ENCODE assay signal across 22 mouse cellular contexts in the genomic region with DNA sequence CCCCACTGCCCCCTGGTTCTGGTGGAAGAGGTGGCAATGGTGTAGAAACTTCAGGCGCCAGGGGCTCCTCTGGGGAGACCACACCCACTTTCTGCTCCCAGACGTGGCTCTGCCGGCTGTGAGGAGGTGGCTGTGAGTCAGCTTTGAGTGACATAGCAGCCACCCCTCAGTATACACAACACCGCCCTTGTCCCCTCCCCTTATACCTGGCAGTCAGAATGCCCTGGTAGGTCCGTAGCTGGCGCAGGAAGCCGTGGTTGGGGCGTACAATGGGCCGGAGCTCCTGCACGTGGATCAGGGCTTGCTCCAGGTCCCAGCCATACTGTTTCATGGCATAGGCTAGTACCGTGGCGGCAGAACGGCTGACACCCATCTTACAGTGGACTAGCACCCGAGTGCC. TPM values are rescaled to one million over a fixed set of nuclear protein-coding genes. Genes with fewer than 3 reads are reported as not detected.
DNase-seq lines count a peak whose midpoint lies in the region; ATAC-seq and TF ChIP-seq lines count a peak whose summit lies in the region.
"Had no signal": no experiment of that assay in that cellular context is flagged by ENCODE, and none has a peak within 500 bp of the region (broad histone marks: within the 10 kb centered on the region; RNA-seq: fewer than 3 reads in every experiment).

No protein-coding gene starts in this region.

- no peak overlapping the region for H3K4me2 ChIP-seq in hindbrain, embryonic 16.5 days (ENCODE audit: low read length)
- no peak overlapping the region for H3K4me2 ChIP-seq in hindbrain, embryonic 12.5 days (replicated peaks)
- 0 out of 2 replicates have a peak overlapping the region, but pooled peaks have one; percentile 5 for H3K4me2 ChIP-seq in stomach, embryonic 15.5 days
- H3K4me2 ChIP-seq: embryonic facial prominence, embryonic 12.5 days; forebrain, embryonic 12.5 days; heart, embryonic 13.5 days; midbrain, embryonic 12.5 days had no signal

- peaks cover 4% of the 10 kb centered on the region; the same call in 1 of the 2 replicates for H3K4me1 ChIP-seq in hindbrain, embryonic 16.5 days (ENCODE audit: control insufficient read depth, insufficient read depth, low read depth, low read length)
- peaks cover under 1% of the 10 kb centered on the region; the same call in 1 of the 2 replicates for H3K4me1 ChIP-seq in hindbrain, embryonic 12.5 days
- peaks cover 51% of the 10 kb centered on the region for H3K4me1 ChIP-seq in bone marrow macrophage, adult 2 months (ENCODE audit: control insufficient read depth, insufficient read depth, low read length)
- H3K4me1 ChIP-seq in stomach, embryonic 15.5 days: peaks cover 23% of the 10 kb centered on the region; the same call in 1 of the 2 replicates
- H3K4me1 ChIP-seq in midbrain, embryonic 10.5 days: peaks cover 3% of the 10 kb centered on the region
- H3K4me1 ChIP-seq: embryonic facial prominence, embryonic 12.5 days had no signal

- TF ChIP-seq POLR2A in bone marrow macrophage, adult 2 months (IDR thresholded peaks at IDR 0.05; ENCODE audit: borderline replicate concordance, low read depth, low read length): no peak

- DNase-seq in right cerebral cortex, postnatal 25 days: peak; percentile 10
- no peak for DNase-seq in right cerebral cortex, postnatal 4 days
- DNase-seq in layer of hippocampus, postnatal 25 days (ENCODE audit: extremely low spot score in 1 of 2, low spot score in 1 of 2): no peak
- no peak for DNase-seq in midbrain, embryonic 10.5 days (ENCODE audit: low spot score)
- DNase-seq: B cell, adult 2 months; cerebellum, postnatal 36 days; kidney, postnatal 10 days; lung, postnatal 14 days; thymus, postnatal 14 days had no signal

- no peak for TF ChIP-seq CTCF in bone marrow macrophage, adult 2 months (IDR thresholded peaks at IDR 0.05; ENCODE audit: low read depth, low read length)

- H3K27ac ChIP-seq in hindbrain, embryonic 16.5 days (ENCODE audit: low read depth, low read length): no peak overlapping the region
- no peak overlapping the region for H3K27ac ChIP-seq in hindbrain, embryonic 12.5 days
- peak overlapping the region; percentile 92; the same call in 1 of the 2 replicates for H3K27ac ChIP-seq in bone marrow macrophage, adult 2 months (ENCODE audit: insufficient read depth, low read depth, low read length)
- no peak overlapping the region for H3K27ac ChIP-seq in stomach, embryonic 15.5 days
- no peak overlapping the region for H3K27ac ChIP-seq in midbrain, embryonic 10.5 days (replicated peaks)
- H3K27ac ChIP-seq: embryonic facial prominence, embryonic 12.5 days; forebrain, embryonic 12.5 days; heart, embryonic 13.5 days; midbrain, embryonic 12.5 days had no signal

- 69% methylated on average over 14 of the region's 14 CpGs for WGBS in hindbrain, embryonic 16.5 days
- WGBS in hindbrain, embryonic 12.5 days: 65% methylated on average over 14 of the region's 14 CpGs
- WGBS in stomach, embryonic 15.5 days: 52% methylated on average over 14 of the region's 14 CpGs
- WGBS in midbrain, embryonic 10.5 days: 73% methylated on average over 14 of the region's 14 CpGs

- no peak overlapping the region for H3K9ac ChIP-seq in hindbrain, embryonic 16.5 days (ENCODE audit: low read depth, low read length)
- no peak overlapping the region for H3K9ac ChIP-seq in hindbrain, embryonic 12.5 days
- no peak overlapping the region for H3K9ac ChIP-seq in stomach, embryonic 15.5 days
- H3K9ac ChIP-seq: embryonic facial prominence, embryonic 12.5 days; forebrain, embryonic 12.5 days; heart, embryonic 13.5 days; midbrain, embryonic 12.5 days had no signal

- 0 out of 2 replicates have a peak, but pooled peaks have one; percentile 5 for ATAC-seq in hindbrain, embryonic 16.5 days
- no peak for ATAC-seq in hindbrain, embryonic 12.5 days (ENCODE audit: low FRiP score)
- peak; percentile 86 for ATAC-seq in stomach, embryonic 15.5 days (ENCODE audit: insufficient read depth, low FRiP score, low read depth)
- ATAC-seq: inflammation-experienced regulatory T-cells, adult 6 months had no signal

- no peaks in the 10 kb centered on the region for H3K9me3 ChIP-seq in hindbrain, embryonic 16.5 days (ENCODE audit: control insufficient read depth, low read length)
- H3K9me3 ChIP-seq in hindbrain, embryonic 12.5 days (replicated peaks): no peaks in the 10 kb centered on the region
- no peaks in the 10 kb centered on the region for H3K9me3 ChIP-seq in stomach, embryonic 15.5 days
- H3K9me3 ChIP-seq in midbrain, embryonic 10.5 days (replicated peaks): no peaks in the 10 kb centered on the region
- H3K9me3 ChIP-seq: embryonic facial prominence, embryonic 12.5 days; forebrain, embryonic 12.5 days; heart, embryonic 13.5 days; midbrain, embryonic 12.5 days had no signal

- no peak overlapping the region for H3K4me3 ChIP-seq in hindbrain, embryonic 16.5 days (ENCODE audit: low read length)
- no peak overlapping the region for H3K4me3 ChIP-seq in hindbrain, embryonic 12.5 days
- H3K4me3 ChIP-seq in bone marrow macrophage, adult 2 months (ENCODE audit: insufficient read depth, low read length): no peak overlapping the region
- no peak overlapping the region for H3K4me3 ChIP-seq in stomach, embryonic 15.5 days (replicated peaks)
- H3K4me3 ChIP-seq in midbrain, embryonic 10.5 days: no peak overlapping the region
- H3K4me3 ChIP-seq: embryonic facial prominence, embryonic 12.5 days; forebrain, embryonic 12.5 days; heart, embryonic 13.5 days; midbrain, embryonic 12.5 days had no signal

- no peaks in the 10 kb centered on the region for H3K36me3 ChIP-seq in hindbrain, embryonic 16.5 days (ENCODE audit: control insufficient read depth, insufficient read depth, low read length)
- no peaks in the 10 kb centered on the region for H3K36me3 ChIP-seq in hindbrain, embryonic 12.5 days
- 0 out of 2 replicates have a peak, but pooled peaks cover 3% of the 10 kb centered on the region for H3K36me3 ChIP-seq in stomach, embryonic 15.5 days
- no peaks in the 10 kb centered on the region for H3K36me3 ChIP-seq in midbrain, embryonic 10.5 days
- H3K36me3 ChIP-seq: embryonic facial prominence, embryonic 12.5 days; forebrain, embryonic 12.5 days; heart, embryonic 13.5 days; midbrain, embryonic 12.5 days had no signal

- no peaks in the 10 kb centered on the region for H3K27me3 ChIP-seq in hindbrain, embryonic 16.5 days (replicated peaks; ENCODE audit: control insufficient read depth, insufficient read depth, low read length)
- peaks cover 16% of the 10 kb centered on the region for H3K27me3 ChIP-seq in hindbrain, embryonic 12.5 days
- H3K27me3 ChIP-seq in stomach, embryonic 15.5 days (replicated peaks): no peaks in the 10 kb centered on the region
- H3K27me3 ChIP-seq in midbrain, embryonic 10.5 days (ENCODE audit: low read depth, poor library complexity, severe bottlenecking): peaks cover 25% of the 10 kb centered on the region

RNA-seq across cellular contexts. Expression of a gene that starts 5.3 kb away (rescaled TPM):
- polyA plus RNA-seq in hindbrain, embryonic 16.5 days (2015; fragmentation: Nextera tagmentation; extraction: Ambion mirVana): 19.9 and 21.2 TPM in 2 replicates
- 10.1 and 10.4 TPM in 2 replicates for polyA plus RNA-seq in hindbrain, embryonic 12.5 days (2016; fragmentation: Nextera tagmentation; extraction: Ambion mirVana)
- polyA plus RNA-seq in bone marrow macrophage, adult 2 months (2012; ENCODE audit: insufficient read depth, insufficient read length, missing spikeins): 84.2 and 87.6 TPM in 2 replicates
- 27.6 and 32.6 TPM in 2 replicates for polyA plus RNA-seq in stomach, embryonic 15.5 days (2015; fragmentation: Nextera tagmentation; extraction: Ambion mirVana)
- 10 to 100 TPM; 45.4 to 48.5 TPM for total RNA-seq in layer of hippocampus, postnatal 25 days (2021)
- 3.2 and 3.6 TPM in 2 replicates for polyA plus RNA-seq in midbrain, embryonic 10.5 days (2016; fragmentation: Nextera tagmentation; extraction: Ambion mirVana)

RNA-seq across cellular contexts. Expression of a gene that starts 19.2 kb away (rescaled TPM):
- polyA plus RNA-seq in hindbrain, embryonic 16.5 days (2015; fragmentation: Nextera tagmentation; extraction: Ambion mirVana): 69.0 and 85.3 TPM in 2 replicates
- polyA plus RNA-seq in hindbrain, embryonic 12.5 days (2016; fragmentation: Nextera tagmentation; extraction: Ambion mirVana): 17.5 and 22.1 TPM in 2 replicates
- 21.8 TPM in 2 replicates for polyA plus RNA-seq in bone marrow macrophage, adult 2 months (2012; ENCODE audit: insufficient read depth, insufficient read length, missing spikeins)
- polyA plus RNA-seq in stomach, embryonic 15.5 days (2015; fragmentation: Nextera tagmentation; extraction: Ambion mirVana): 9.5 TPM in 2 replicates
- 10 to 100 TPM; 59.6 to 66.3 TPM for total RNA-seq in layer of hippocampus, postnatal 25 days (2021)
- 11.7 and 12.6 TPM in 2 replicates for polyA plus RNA-seq in midbrain, embryonic 10.5 days (2016; fragmentation: Nextera tagmentation; extraction: Ambion mirVana)

RNA-seq across cellular contexts. Expression of a gene that starts 32.0 kb away (rescaled TPM):
- 21.3 and 24.0 TPM in 2 replicates for polyA plus RNA-seq in hindbrain, embryonic 16.5 days (2015; fragmentation: Nextera tagmentation; extraction: Ambion mirVana)
- 16.2 and 17.2 TPM in 2 replicates for polyA plus RNA-seq in hindbrain, embryonic 12.5 days (2016; fragmentation: Nextera tagmentation; extraction: Ambion mirVana)
- 77.5 and 93.5 TPM in 2 replicates for polyA plus RNA-seq in bone marrow macrophage, adult 2 months (2012; ENCODE audit: insufficient read depth, insufficient read length, missing spikeins)
- polyA plus RNA-seq in stomach, embryonic 15.5 days (2015; fragmentation: Nextera tagmentation; extraction: Ambion mirVana): 26.7 and 36.4 TPM in 2 replicates
- 10 to 100 TPM; 15.1 to 17.5 TPM for total RNA-seq in layer of hippocampus, postnatal 25 days (2021)
- 12.2 and 15.6 TPM in 2 replicates for polyA plus RNA-seq in midbrain, embryonic 10.5 days (2016; fragmentation: Nextera tagmentation; extraction: Ambion mirVana)

RNA-seq across cellular contexts. Expression of a gene that starts 42.3 kb away (rescaled TPM):
- polyA plus RNA-seq in hindbrain, embryonic 16.5 days (2015; fragmentation: Nextera tagmentation; extraction: Ambion mirVana): 27.3 and 28.3 TPM in 2 replicates
- 21.8 and 22.0 TPM in 2 replicates for polyA plus RNA-seq in hindbrain, embryonic 12.5 days (2016; fragmentation: Nextera tagmentation; extraction: Ambion mirVana)
- 250 and 278 TPM in 2 replicates for polyA plus RNA-seq in bone marrow macrophage, adult 2 months (2012; ENCODE audit: insufficient read depth, insufficient read length, missing spikeins)
- 18.5 and 18.7 TPM in 2 replicates for polyA plus RNA-seq in stomach, embryonic 15.5 days (2015; fragmentation: Nextera tagmentation; extraction: Ambion mirVana)
- total RNA-seq in layer of hippocampus, postnatal 25 days (2021): 100 to 1,000 TPM; 185 to 186 TPM
- 12.2 and 14.2 TPM in 2 replicates for polyA plus RNA-seq in midbrain, embryonic 10.5 days (2016; fragmentation: Nextera tagmentation; extraction: Ambion mirVana)

RNA-seq across cellular contexts. Expression of a gene that starts 49.5 kb away (rescaled TPM):
- polyA plus RNA-seq in hindbrain, embryonic 16.5 days (2015; fragmentation: Nextera tagmentation; extraction: Ambion mirVana): not detected in 2 replicates
- polyA plus RNA-seq in hindbrain, embryonic 12.5 days (2016; fragmentation: Nextera tagmentation; extraction: Ambion mirVana): not detected in 2 replicates
- not detected in 2 replicates for polyA plus RNA-seq in bone marrow macrophage, adult 2 months (2012; ENCODE audit: insufficient read depth, insufficient read length, missing spikeins)
- not detected in 2 replicates for polyA plus RNA-seq in stomach, embryonic 15.5 days (2015; fragmentation: Nextera tagmentation; extraction: Ambion mirVana)
- not detected for total RNA-seq in layer of hippocampus, postnatal 25 days (2021)
- not detected in 2 replicates for polyA plus RNA-seq in midbrain, embryonic 10.5 days (2016; fragmentation: Nextera tagmentation; extraction: Ambion mirVana)
- total RNA-seq: adrenal gland, postnatal 4 days; gastrocnemius, postnatal 4 days; hematopoietic stem cell, adult 5-6 weeks; liver, adult 2 months had no signal
- polyA plus RNA-seq: embryonic facial prominence, embryonic 12.5 days; forebrain, embryonic 12.5 days; heart, embryonic 13.5 days; inflammation-experienced regulatory T-cells, adult 6 months; liver, adult 2 months; midbrain, embryonic 12.5 days had no signal
